Mouse (Mus musculus): Measurements from ENCODE around the gene Sptbn1.

GRCm38 (mm10) chr11:30275436-30276031, 7.6 kb upstream of the Sptbn1 start:
- TF ChIP-seq EP300 (IDR thresholded peaks at IDR 0.05; ENCODE audit: low read depth) (no peak), CTCF (IDR thresholded peaks at IDR 0.05; ENCODE audit: low read depth) (no peak)
